Mouse (Mus musculus): ENCODE data around the gene Stambpl1. TPM values are rescaled to one million over a fixed set of nuclear protein-coding genes. Genes with fewer than 3 reads are reported as not detected.

Stambpl1 gene
- 3.6 and 4.0 TPM in 2 replicates for polyA plus RNA-seq (2014; fragmentation: Nextera tagmentation; extraction: Ambion mirVana)

DNA sequence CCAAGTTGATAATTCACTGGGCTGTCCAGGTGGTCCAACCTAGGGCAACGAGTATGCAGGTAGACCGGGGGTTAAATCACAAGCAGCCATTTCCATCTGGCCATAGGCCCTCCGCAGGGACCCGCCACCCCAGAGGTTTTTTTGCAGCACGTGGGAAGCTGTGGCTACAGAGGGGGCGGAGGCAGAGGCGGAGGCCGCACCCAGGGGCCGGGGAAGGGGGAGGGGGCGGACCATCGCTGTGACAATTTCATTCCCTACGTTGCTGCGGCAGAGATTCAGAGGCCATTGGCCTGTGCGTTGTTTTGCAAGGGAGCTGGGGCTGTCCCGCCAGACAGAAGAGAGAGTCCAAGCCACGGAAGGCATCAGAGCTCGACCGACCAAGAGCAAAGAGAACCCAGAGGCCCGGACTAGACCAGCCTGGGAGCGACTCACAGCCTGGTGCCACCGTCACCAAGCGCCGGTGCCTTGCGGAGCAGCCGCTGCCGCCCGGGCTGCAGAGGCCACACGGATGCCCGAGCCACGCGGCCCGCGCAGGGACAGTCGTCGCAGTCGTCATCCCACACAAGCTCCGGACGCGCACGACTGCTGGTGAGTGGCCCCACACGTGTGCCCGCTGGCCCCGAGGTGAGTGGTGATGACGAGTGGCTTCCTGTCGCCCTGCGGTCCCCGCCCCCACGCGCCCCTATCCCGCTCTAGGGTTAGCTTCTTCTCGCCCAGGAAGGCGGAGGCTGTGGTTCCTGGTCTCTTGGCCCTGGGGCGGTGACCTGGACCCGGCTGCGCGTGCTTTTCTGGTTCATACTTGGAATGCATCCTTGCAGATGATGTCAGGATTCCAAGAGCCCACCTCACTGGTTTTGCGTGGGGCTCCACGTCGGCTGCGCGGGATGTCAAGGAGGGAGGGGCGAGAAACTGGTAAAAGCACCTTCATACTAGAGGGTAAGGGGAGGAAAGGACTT, at the start of gene Stambpl1:
TSS of gene Stambpl1 (plus strand) at position 222 of the 956 bp plus-strand sequence.
- DNase-seq (ENCODE audit: low spot score) (peak; percentile 69), ATAC-seq (ENCODE audit: low FRiP score) (peak; percentile 89)
- peak within 1 kb of the TSS; percentile 94 for H3K4me2 ChIP-seq (replicated peaks; ENCODE audit: low read depth, low read length)
- H3K9ac ChIP-seq (ENCODE audit: low read depth, low read length), result peak within 1 kb of the TSS; percentile 62
- H3K9me3 ChIP-seq (ENCODE audit: control insufficient read depth, low read length), result no peaks in the 10 kb centered on the region
- peak within 1 kb of the TSS; percentile 63 for H3K4me3 ChIP-seq (ENCODE audit: low read depth, low read length)
- no peaks in the 10 kb centered on the region for H3K4me1 ChIP-seq (replicated peaks; ENCODE audit: control insufficient read depth, insufficient read depth, low read length)
- no peak within 1 kb of the TSS for H3K27ac ChIP-seq (ENCODE audit: low read depth, low read length)
- no peaks in the 10 kb centered on the region for H3K36me3 ChIP-seq (ENCODE audit: control insufficient read depth, insufficient read depth, low read length)
- under 1% methylated on average over 61 of the region's 62 CpGs for WGBS
- 0 out of 2 replicates have a peak, but pooled peaks cover 2% of the 10 kb centered on the region for H3K27me3 ChIP-seq (ENCODE audit: control insufficient read depth, insufficient read depth, low read length)

GRCm38 (mm10) chr19:34148421-34148820, 43.6 kb upstream of the Stambpl1 start:
- H3K4me2 ChIP-seq (replicated peaks; ENCODE audit: low read depth, low read length), result no peak overlapping the region
- no peak overlapping the region for H3K27ac ChIP-seq (ENCODE audit: low read depth, low read length)
- no peaks in the 10 kb centered on the region for H3K36me3 ChIP-seq (ENCODE audit: control insufficient read depth, insufficient read depth, low read length)
- H3K27me3 ChIP-seq (ENCODE audit: control insufficient read depth, insufficient read depth, low read length), result no peaks in the 10 kb centered on the region
- H3K4me3 ChIP-seq (ENCODE audit: low read depth, low read length), result no peak overlapping the region
- no peaks in the 10 kb centered on the region for H3K4me1 ChIP-seq (replicated peaks; ENCODE audit: control insufficient read depth, insufficient read depth, low read length)
- ATAC-seq (ENCODE audit: low FRiP score) (no peak), DNase-seq (ENCODE audit: low spot score) (no peak)
- no peaks in the 10 kb centered on the region for H3K9me3 ChIP-seq (ENCODE audit: control insufficient read depth, low read length)
- H3K9ac ChIP-seq (ENCODE audit: low read depth, low read length), result no peak overlapping the region
- WGBS, result 86% methylated on average over 4 of the region's 4 CpGs

GRCm38 (mm10) chr19:34151909-34152308, 40.1 kb upstream of the Stambpl1 start:
- Histone ChIP-seq H3K36me3 (ENCODE audit: control insufficient read depth, insufficient read depth, low read length) (no peaks in the 10 kb centered on the region), H3K4me3 (ENCODE audit: low read depth, low read length) (no peak overlapping the region), H3K27ac (ENCODE audit: low read depth, low read length) (no peak overlapping the region), H3K9me3 (ENCODE audit: control insufficient read depth, low read length) (no peaks in the 10 kb centered on the region), H3K9ac (ENCODE audit: low read depth, low read length) (no peak overlapping the region), H3K27me3 (ENCODE audit: control insufficient read depth, insufficient read depth, low read length) (no peaks in the 10 kb centered on the region), H3K4me2 (replicated peaks; ENCODE audit: low read depth, low read length) (no peak overlapping the region), H3K4me1 (replicated peaks; ENCODE audit: control insufficient read depth, insufficient read depth, low read length) (no peaks in the 10 kb centered on the region)
- ATAC-seq (ENCODE audit: low FRiP score), result no peak
- DNase-seq (ENCODE audit: low spot score), result no peak
- 86% methylated on average over 1 of the region's 1 CpGs for WGBS

DNA sequence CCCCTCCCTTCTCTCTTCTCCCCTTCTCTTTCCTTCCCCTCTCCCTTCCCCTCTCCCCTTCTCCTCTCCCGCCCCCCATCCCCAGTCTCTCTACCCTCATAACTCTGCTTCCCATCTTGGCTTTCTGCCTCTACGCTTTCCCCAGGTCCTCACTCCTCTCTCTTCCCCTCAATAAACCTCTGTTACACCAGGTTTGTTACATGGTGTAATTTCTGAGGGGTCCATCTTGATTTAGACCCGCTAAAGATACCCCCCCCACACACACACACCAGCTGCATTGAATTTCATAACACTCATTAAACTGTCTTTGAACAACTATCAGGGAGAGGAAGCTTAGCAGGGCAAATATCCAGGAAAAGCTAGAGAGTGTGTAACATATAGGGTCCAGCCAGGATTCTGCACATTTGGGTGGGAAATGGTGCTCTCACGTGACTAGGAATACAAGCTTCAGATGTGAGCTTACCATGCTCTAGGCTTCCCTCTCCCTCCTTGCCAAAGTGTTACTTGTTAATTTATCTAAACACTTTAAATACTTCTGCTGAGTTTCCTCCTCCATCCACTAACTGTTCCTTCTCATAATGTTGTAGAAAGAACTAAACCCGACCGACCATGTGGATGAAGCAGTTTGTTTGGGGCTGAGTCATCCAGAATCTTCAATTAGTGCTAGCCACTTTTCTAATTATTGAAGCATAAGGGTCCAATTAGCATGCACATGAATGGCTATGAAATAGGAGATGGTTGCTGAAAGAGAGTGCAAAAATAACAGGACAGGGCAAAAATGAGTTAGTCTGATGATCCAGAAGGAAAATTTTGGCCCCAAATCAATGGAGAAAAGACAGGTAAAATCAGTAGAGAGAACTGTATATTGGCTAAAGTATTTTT, 38.5 kb upstream of the Stambpl1 start:
- ATAC-seq (ENCODE audit: low FRiP score) (no peak), DNase-seq (ENCODE audit: low spot score) (no peak)
- Histone ChIP-seq H3K4me3 (ENCODE audit: low read depth, low read length) (no peak overlapping the region), H3K9ac (ENCODE audit: low read depth, low read length) (no peak overlapping the region), H3K36me3 (ENCODE audit: control insufficient read depth, insufficient read depth, low read length) (no peaks in the 10 kb centered on the region), H3K9me3 (ENCODE audit: control insufficient read depth, low read length) (no peaks in the 10 kb centered on the region), H3K27me3 (ENCODE audit: control insufficient read depth, insufficient read depth, low read length) (no peaks in the 10 kb centered on the region), H3K4me2 (replicated peaks; ENCODE audit: low read depth, low read length) (no peak overlapping the region), H3K4me1 (replicated peaks; ENCODE audit: control insufficient read depth, insufficient read depth, low read length) (no peaks in the 10 kb centered on the region), H3K27ac (ENCODE audit: low read depth, low read length) (no peak overlapping the region)
- WGBS, result 81% methylated on average over 6 of the region's 6 CpGs

DNA sequence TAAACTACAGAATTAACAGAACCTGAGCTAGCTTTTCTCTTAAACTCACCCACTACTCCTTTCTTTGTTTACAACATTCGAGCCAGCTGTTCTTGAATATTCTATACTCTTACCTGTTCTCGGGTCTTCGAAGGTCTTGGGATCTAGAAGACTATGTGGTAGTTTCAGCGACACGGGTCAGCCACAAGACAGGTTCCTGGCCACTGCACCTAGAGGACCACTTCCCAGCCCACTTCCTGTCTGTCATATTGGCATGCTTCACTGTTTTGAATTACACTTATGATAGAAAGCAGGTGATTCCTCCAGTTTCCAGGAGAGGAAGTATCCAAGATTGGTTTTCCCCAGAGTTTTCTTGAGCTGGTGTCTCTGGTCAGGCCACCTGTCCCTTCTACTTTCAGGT, 29.3 kb upstream of the Stambpl1 start:
- Histone ChIP-seq H3K27ac (ENCODE audit: low read depth, low read length) (no peak overlapping the region), H3K36me3 (ENCODE audit: control insufficient read depth, insufficient read depth, low read length) (no peaks in the 10 kb centered on the region), H3K4me2 (replicated peaks; ENCODE audit: low read depth, low read length) (no peak overlapping the region), H3K4me1 (replicated peaks; ENCODE audit: control insufficient read depth, insufficient read depth, low read length) (no peaks in the 10 kb centered on the region), H3K9ac (ENCODE audit: low read depth, low read length) (no peak overlapping the region), H3K4me3 (ENCODE audit: low read depth, low read length) (no peak overlapping the region), H3K9me3 (ENCODE audit: control insufficient read depth, low read length) (no peaks in the 10 kb centered on the region), H3K27me3 (ENCODE audit: control insufficient read depth, insufficient read depth, low read length) (no peaks in the 10 kb centered on the region)
- ATAC-seq (ENCODE audit: low FRiP score) (no peak), DNase-seq (ENCODE audit: low spot score) (no peak)
- 94% methylated on average over 5 of the region's 5 CpGs for WGBS

DNA sequence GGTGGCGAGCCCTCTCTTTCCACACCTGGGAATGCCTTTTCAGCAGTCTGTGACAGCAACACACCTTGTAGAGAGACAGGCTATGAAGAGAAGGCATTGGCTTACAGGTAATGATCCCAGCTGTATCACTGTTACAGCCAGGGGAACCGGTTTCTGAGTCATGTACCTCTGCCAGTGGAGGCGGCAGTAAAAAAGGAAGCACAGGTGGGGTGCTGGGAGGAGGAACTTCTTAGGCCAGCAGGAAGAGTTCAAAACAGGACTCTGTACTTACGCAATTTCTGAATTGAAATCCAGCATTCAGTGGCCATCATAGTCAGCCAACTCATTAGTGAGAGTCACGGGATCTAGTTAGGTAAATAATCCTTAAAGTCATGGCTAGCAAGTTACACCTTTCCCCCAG, 26.1 kb upstream of the Stambpl1 start, which contains the start of gene Ankrd22:
TSS of gene Ankrd22 (minus strand) at position 163 of the 400 bp plus-strand sequence.
- Histone ChIP-seq H3K27me3 (ENCODE audit: control insufficient read depth, insufficient read depth, low read length) (no peaks in the 10 kb centered on the region), H3K27ac (ENCODE audit: low read depth, low read length) (no peak within 1 kb of the TSS), H3K36me3 (ENCODE audit: control insufficient read depth, insufficient read depth, low read length) (no peaks in the 10 kb centered on the region), H3K9me3 (ENCODE audit: control insufficient read depth, low read length) (no peaks in the 10 kb centered on the region), H3K4me1 (replicated peaks; ENCODE audit: control insufficient read depth, insufficient read depth, low read length) (no peaks in the 10 kb centered on the region), H3K4me3 (ENCODE audit: low read depth, low read length) (no peak within 1 kb of the TSS), H3K4me2 (replicated peaks; ENCODE audit: low read depth, low read length) (no peak within 1 kb of the TSS), H3K9ac (ENCODE audit: low read depth, low read length) (no peak within 1 kb of the TSS)
- 77% methylated on average over 5 of the region's 5 CpGs for WGBS
- no peak for ATAC-seq (ENCODE audit: low FRiP score)
- no peak for DNase-seq (ENCODE audit: low spot score)

GRCm38 (mm10) chr19:34166386-34166785, 25.6 kb upstream of the Stambpl1 start:
- DNase-seq (ENCODE audit: low spot score) (no peak), ATAC-seq (ENCODE audit: low FRiP score) (no peak)
- Histone ChIP-seq H3K4me3 (ENCODE audit: low read depth, low read length) (no peak overlapping the region), H3K9me3 (ENCODE audit: control insufficient read depth, low read length) (no peaks in the 10 kb centered on the region), H3K4me2 (replicated peaks; ENCODE audit: low read depth, low read length) (no peak overlapping the region), H3K27me3 (ENCODE audit: control insufficient read depth, insufficient read depth, low read length) (no peaks in the 10 kb centered on the region), H3K9ac (ENCODE audit: low read depth, low read length) (no peak overlapping the region), H3K4me1 (replicated peaks; ENCODE audit: control insufficient read depth, insufficient read depth, low read length) (no peaks in the 10 kb centered on the region), H3K36me3 (ENCODE audit: control insufficient read depth, insufficient read depth, low read length) (no peaks in the 10 kb centered on the region), H3K27ac (ENCODE audit: low read depth, low read length) (no peak overlapping the region)
- 81% methylated on average over 4 of the region's 4 CpGs for WGBS

DNA sequence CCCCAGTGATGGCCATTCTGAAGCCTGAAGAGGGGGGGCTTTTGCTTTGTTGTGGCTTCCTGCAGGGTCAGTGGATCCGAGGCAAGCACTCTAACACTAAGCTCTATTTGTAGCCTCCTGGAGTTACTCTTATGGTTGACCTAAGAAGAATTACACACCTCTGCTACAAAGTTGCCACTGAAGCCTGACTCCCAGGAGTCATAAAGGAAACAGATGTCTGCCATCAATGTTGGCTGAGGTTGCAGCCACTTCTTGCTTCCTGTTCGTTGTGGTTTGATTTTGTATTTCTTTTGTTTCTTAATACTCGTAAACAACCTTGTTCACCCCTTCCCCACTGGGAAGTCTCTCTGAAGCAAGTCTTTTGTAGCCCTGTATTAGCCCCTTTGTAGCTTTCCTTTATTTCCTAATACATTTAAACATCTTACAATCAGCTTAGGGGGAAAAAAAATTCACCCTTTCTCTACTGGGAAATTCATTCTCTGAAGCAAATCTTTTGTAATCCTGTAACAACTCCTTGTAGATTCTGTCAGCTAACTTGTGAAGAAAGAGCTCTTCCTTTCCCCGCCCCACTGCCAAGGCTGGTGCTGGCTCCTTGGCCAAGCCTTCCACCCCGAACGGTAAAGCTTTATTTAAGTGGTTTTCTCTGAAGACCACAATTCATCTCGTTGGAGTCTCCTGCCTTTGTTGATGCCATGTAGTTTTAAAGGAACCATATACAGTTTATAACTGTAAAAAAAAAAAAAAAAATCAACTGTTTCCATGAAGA, 23.9 kb upstream of the Stambpl1 start:
- Histone ChIP-seq H3K4me1 (replicated peaks; ENCODE audit: control insufficient read depth, insufficient read depth, low read length) (no peaks in the 10 kb centered on the region), H3K27ac (ENCODE audit: low read depth, low read length) (no peak overlapping the region), H3K9ac (ENCODE audit: low read depth, low read length) (no peak overlapping the region), H3K4me2 (replicated peaks; ENCODE audit: low read depth, low read length) (no peak overlapping the region), H3K27me3 (ENCODE audit: control insufficient read depth, insufficient read depth, low read length) (no peaks in the 10 kb centered on the region), H3K4me3 (ENCODE audit: low read depth, low read length) (no peak overlapping the region), H3K9me3 (ENCODE audit: control insufficient read depth, low read length) (no peaks in the 10 kb centered on the region), H3K36me3 (ENCODE audit: control insufficient read depth, insufficient read depth, low read length) (no peaks in the 10 kb centered on the region)
- WGBS, result 58% methylated on average over 7 of the region's 7 CpGs
- no peak for ATAC-seq (ENCODE audit: low FRiP score)
- no peak for DNase-seq (ENCODE audit: low spot score)
